Mouse (Mus musculus): ENCODE measurements around the gene Nedd4. TPM values are rescaled to one million over a fixed set of nuclear protein-coding genes. Genes with fewer than 3 reads are reported as not detected.

Gene Nedd4
- polyA plus RNA-seq, 1 experiment: 26.9 TPM

DNA sequence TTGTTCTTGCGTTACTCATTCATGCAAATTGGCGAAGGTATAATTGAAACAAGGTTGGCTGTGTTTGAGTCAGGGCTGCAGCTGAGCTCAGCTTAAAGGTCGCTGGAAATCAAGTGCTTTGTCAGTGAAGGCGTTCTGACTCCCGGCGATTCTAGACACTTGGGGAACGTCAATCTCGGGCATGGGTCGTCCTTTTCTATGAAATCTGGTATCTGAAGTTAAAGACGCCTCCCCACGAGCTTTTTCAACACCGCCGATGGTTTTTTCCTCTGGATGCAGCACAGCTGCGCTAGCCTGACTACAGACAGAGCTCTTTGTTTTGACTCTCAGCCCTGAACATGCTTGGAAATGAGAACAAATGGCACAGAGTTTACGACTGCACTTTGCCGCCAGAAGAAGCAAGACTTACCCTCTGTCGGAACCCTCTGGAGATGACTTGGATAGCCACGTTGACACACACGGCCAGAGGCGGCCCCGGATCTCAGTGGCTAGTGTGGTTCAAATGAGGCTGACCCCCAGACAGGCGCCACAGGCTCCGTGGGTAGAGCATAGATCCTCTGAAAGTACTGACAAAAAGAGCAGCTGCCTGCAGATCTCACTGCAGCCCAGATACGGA, 31.0 kb downstream of the Nedd4 start:
- Histone ChIP-seq H3K27me3 (ENCODE audit: control insufficient read depth, insufficient read depth, low read length) (no peaks in the 10 kb centered on the region), H3K36me3 (ENCODE audit: control insufficient read depth, insufficient read depth, low read length) (no peaks in the 10 kb centered on the region), H3K4me3 (ENCODE audit: control insufficient read depth, low read depth, low read length) (no peak overlapping the region), H3K27ac (ENCODE audit: control insufficient read depth, insufficient read depth, low read depth, low read length) (peak overlapping the region; percentile 5; the same call in 1 of the 2 replicates), H3K4me1 (ENCODE audit: control insufficient read depth, insufficient read depth, low read length) (no peaks in the 10 kb centered on the region; the same call in 1 of the 2 replicates)
- TF ChIP-seq POLR2A (IDR thresholded peaks at IDR 0.05; ENCODE audit: control insufficient read depth, low read depth, low read length) (no peak), CTCF (IDR thresholded peaks at IDR 0.05; ENCODE audit: control insufficient read depth, insufficient read depth, insufficient replicate concordance, low read depth, low read length) (no peak)

- Histone ChIP-seq H3K27me3 (ENCODE audit: control insufficient read depth, insufficient read depth, low read length) (no peaks in the 10 kb centered on the region), H3K4me1 (ENCODE audit: control insufficient read depth, insufficient read depth, low read length) (no peaks in the 10 kb centered on the region; the same call in none of the 2 replicates), H3K27ac (ENCODE audit: control insufficient read depth, insufficient read depth, low read depth, low read length) (peak overlapping the region; percentile 5; the same call in 1 of the 2 replicates), H3K4me3 (ENCODE audit: control insufficient read depth, low read depth, low read length) (no peak overlapping the region), H3K36me3 (ENCODE audit: control insufficient read depth, insufficient read depth, low read length) (no peaks in the 10 kb centered on the region)
- TF ChIP-seq CTCF (IDR thresholded peaks at IDR 0.05; ENCODE audit: control insufficient read depth, insufficient read depth, insufficient replicate concordance, low read depth, low read length) (no peak), POLR2A (IDR thresholded peaks at IDR 0.05; ENCODE audit: control insufficient read depth, low read depth, low read length) (no peak)
These were observed 31.7 kb downstream of the Nedd4 start for GRCm38 (mm10) chr9:72693861-72694260.

GRCm38 (mm10) chr9:72696508-72696907, 34.4 kb downstream of the Nedd4 start:
- Histone ChIP-seq H3K36me3 (ENCODE audit: control insufficient read depth, insufficient read depth, low read length) (no peaks in the 10 kb centered on the region), H3K27me3 (ENCODE audit: control insufficient read depth, insufficient read depth, low read length) (no peaks in the 10 kb centered on the region), H3K27ac (ENCODE audit: control insufficient read depth, insufficient read depth, low read depth, low read length) (no peak overlapping the region), H3K4me3 (ENCODE audit: control insufficient read depth, low read depth, low read length) (no peak overlapping the region), H3K4me1 (ENCODE audit: control insufficient read depth, insufficient read depth, low read length) (no peaks in the 10 kb centered on the region; the same call in none of the 2 replicates)
- TF ChIP-seq CTCF (IDR thresholded peaks at IDR 0.05; ENCODE audit: control insufficient read depth, insufficient read depth, insufficient replicate concordance, low read depth, low read length): no peak
- TF ChIP-seq POLR2A (IDR thresholded peaks at IDR 0.05; ENCODE audit: control insufficient read depth, low read depth, low read length): no peak

GRCm38 (mm10) chr9:72697779-72698178, 35.6 kb downstream of the Nedd4 start:
- H3K4me3 ChIP-seq (ENCODE audit: control insufficient read depth, low read depth, low read length): no peak overlapping the region
- H3K36me3 ChIP-seq (ENCODE audit: control insufficient read depth, insufficient read depth, low read length): no peaks in the 10 kb centered on the region
- H3K4me1 ChIP-seq (ENCODE audit: control insufficient read depth, insufficient read depth, low read length): no peaks in the 10 kb centered on the region; the same call in none of the 2 replicates
- TF ChIP-seq POLR2A (IDR thresholded peaks at IDR 0.05; ENCODE audit: control insufficient read depth, low read depth, low read length) (no peak), CTCF (IDR thresholded peaks at IDR 0.05; ENCODE audit: control insufficient read depth, insufficient read depth, insufficient replicate concordance, low read depth, low read length) (no peak)
- 0 out of 2 replicates have a peak overlapping the region, but pooled peaks have one; percentile 29 for H3K27ac ChIP-seq (ENCODE audit: control insufficient read depth, insufficient read depth, low read depth, low read length)
- H3K27me3 ChIP-seq (ENCODE audit: control insufficient read depth, insufficient read depth, low read length): no peaks in the 10 kb centered on the region

GRCm38 (mm10) chr9:72699702-72700101, 37.6 kb downstream of the Nedd4 start:
- H3K27me3 ChIP-seq (ENCODE audit: control insufficient read depth, insufficient read depth, low read length): no peaks in the 10 kb centered on the region
- no peak overlapping the region for H3K27ac ChIP-seq (ENCODE audit: control insufficient read depth, insufficient read depth, low read depth, low read length)
- H3K36me3 ChIP-seq (ENCODE audit: control insufficient read depth, insufficient read depth, low read length): no peaks in the 10 kb centered on the region
- TF ChIP-seq POLR2A (IDR thresholded peaks at IDR 0.05; ENCODE audit: control insufficient read depth, low read depth, low read length) (no peak), CTCF (IDR thresholded peaks at IDR 0.05; ENCODE audit: control insufficient read depth, insufficient read depth, insufficient replicate concordance, low read depth, low read length) (no peak)
- no peaks in the 10 kb centered on the region; the same call in 1 of the 2 replicates for H3K4me1 ChIP-seq (ENCODE audit: control insufficient read depth, insufficient read depth, low read length)
- H3K4me3 ChIP-seq (ENCODE audit: control insufficient read depth, low read depth, low read length): no peak overlapping the region

DNA sequence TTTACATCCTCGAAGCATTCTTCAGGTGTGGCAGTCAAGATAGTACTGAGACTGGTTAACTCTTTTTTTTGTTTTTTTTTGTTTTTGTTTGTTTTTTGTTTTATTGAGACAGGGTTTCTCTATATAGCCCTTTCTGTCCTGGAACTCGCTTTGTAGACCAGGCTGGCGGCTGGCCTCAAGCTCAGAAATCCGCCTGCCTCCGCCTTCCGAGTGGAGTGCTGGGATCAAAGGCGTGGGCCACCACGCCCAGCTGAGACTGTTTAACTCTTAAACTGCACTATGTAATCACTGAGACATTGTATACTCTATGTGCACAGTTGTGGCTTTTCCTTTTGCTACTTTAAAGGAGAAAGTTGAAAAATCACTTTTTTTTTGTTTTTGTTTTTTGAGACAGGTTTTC, 39.3 kb downstream of the Nedd4 start:
- no peaks in the 10 kb centered on the region for H3K36me3 ChIP-seq (ENCODE audit: control insufficient read depth, insufficient read depth, low read length)
- H3K27ac ChIP-seq (ENCODE audit: control insufficient read depth, insufficient read depth, low read depth, low read length): no peak overlapping the region
- no peaks in the 10 kb centered on the region for H3K27me3 ChIP-seq (ENCODE audit: control insufficient read depth, insufficient read depth, low read length)
- no peak for TF ChIP-seq POLR2A (IDR thresholded peaks at IDR 0.05; ENCODE audit: control insufficient read depth, low read depth, low read length)
- no peak for TF ChIP-seq CTCF (IDR thresholded peaks at IDR 0.05; ENCODE audit: control insufficient read depth, insufficient read depth, insufficient replicate concordance, low read depth, low read length)
- H3K4me3 ChIP-seq (ENCODE audit: control insufficient read depth, low read depth, low read length): no peak overlapping the region
- no peaks in the 10 kb centered on the region; the same call in 1 of the 2 replicates for H3K4me1 ChIP-seq (ENCODE audit: control insufficient read depth, insufficient read depth, low read length)

- no peak overlapping the region for H3K27ac ChIP-seq (ENCODE audit: control insufficient read depth, insufficient read depth, low read depth, low read length)
- no peak overlapping the region for H3K4me3 ChIP-seq (ENCODE audit: control insufficient read depth, low read depth, low read length)
- no peaks in the 10 kb centered on the region for H3K36me3 ChIP-seq (ENCODE audit: control insufficient read depth, insufficient read depth, low read length)
- no peaks in the 10 kb centered on the region; the same call in 1 of the 2 replicates for H3K4me1 ChIP-seq (ENCODE audit: control insufficient read depth, insufficient read depth, low read length)
- no peaks in the 10 kb centered on the region for H3K27me3 ChIP-seq (ENCODE audit: control insufficient read depth, insufficient read depth, low read length)
- TF ChIP-seq POLR2A (IDR thresholded peaks at IDR 0.05; ENCODE audit: control insufficient read depth, low read depth, low read length) (no peak), CTCF (IDR thresholded peaks at IDR 0.05; ENCODE audit: control insufficient read depth, insufficient read depth, insufficient replicate concordance, low read depth, low read length) (no peak)
These were observed 39.9 kb downstream of the Nedd4 start for GRCm38 (mm10) chr9:72702075-72702474.
